Comparison of ENCODE assay signal across 24 mouse cellular contexts in genomic region chr8:47459216-47459749, GRCm38 (mm10). TPM values are rescaled to one million over a fixed set of nuclear protein-coding genes. Genes with fewer than 3 reads are reported as not detected.
DNase-seq lines count a peak whose midpoint lies in the region; ATAC-seq and TF ChIP-seq lines count a peak whose summit lies in the region.
"Had no signal": no experiment of that assay in that cellular context is flagged by ENCODE, and none has a peak within 500 bp of the region (broad histone marks: within the 10 kb centered on the region; RNA-seq: fewer than 3 reads in every experiment).

No protein-coding gene starts in this region.

- H3K4me2 ChIP-seq in kidney, embryonic 15.5 days = no peak overlapping the region
- H3K4me2 ChIP-seq in lung, postnatal 0 days (replicated peaks; ENCODE audit: low read depth, low read length) = no peak overlapping the region
- H3K4me2 ChIP-seq in forebrain, embryonic 13.5 days = no peak overlapping the region
- H3K4me2 ChIP-seq: embryonic facial prominence, embryonic 13.5 days; heart, embryonic 11.5 days; intestine, embryonic 15.5 days; limb, embryonic 13.5 days; liver, embryonic 13.5 days; neural tube, embryonic 12.5 days had no signal

- ATAC-seq in kidney, embryonic 15.5 days (replicated peaks; ENCODE audit: low FRiP score) = no peak
- no peak for ATAC-seq in lung, postnatal 0 days
- no peak for ATAC-seq in forebrain, embryonic 13.5 days
- ATAC-seq: forebrain, embryonic 16.5 days; hindbrain, embryonic 16.5 days; intestine, embryonic 15.5 days had no signal

- 0 out of 2 replicates have a peak overlapping the region, but pooled peaks have one; percentile 13 for H3K27ac ChIP-seq in kidney, embryonic 15.5 days
- H3K27ac ChIP-seq in lung, postnatal 0 days (ENCODE audit: low read length) = no peak overlapping the region
- no peak overlapping the region for H3K27ac ChIP-seq in forebrain, embryonic 13.5 days
- H3K27ac ChIP-seq: embryonic facial prominence, embryonic 13.5 days; intestine, embryonic 15.5 days; limb, embryonic 13.5 days; liver, embryonic 13.5 days; neural tube, embryonic 12.5 days; stomach, postnatal 0 days had no signal

- 51% methylated on average over 6 of the region's 6 CpGs for WGBS in kidney, embryonic 15.5 days
- WGBS in lung, postnatal 0 days = 27% methylated on average over 6 of the region's 6 CpGs
- 89% methylated on average over 6 of the region's 6 CpGs for WGBS in forebrain, embryonic 13.5 days

- no peak for TF ChIP-seq POLR2A in brain, embryonic 14.5 days (IDR thresholded peaks at IDR 0.05; ENCODE audit: borderline replicate concordance, extremely low read depth, insufficient read depth, insufficient read length, poor library complexity, severe bottlenecking)

- peak; percentile 29 for TF ChIP-seq EP300 in lung, postnatal 0 days (IDR thresholded peaks at IDR 0.05)

- no peak overlapping the region for H3K9ac ChIP-seq in kidney, embryonic 15.5 days
- no peak overlapping the region for H3K9ac ChIP-seq in lung, postnatal 0 days (replicated peaks; ENCODE audit: low read depth)
- no peak overlapping the region for H3K9ac ChIP-seq in forebrain, embryonic 13.5 days
- H3K9ac ChIP-seq: embryonic facial prominence, embryonic 13.5 days; intestine, embryonic 15.5 days; limb, embryonic 13.5 days; liver, embryonic 13.5 days; neural tube, embryonic 12.5 days had no signal

- no peak for DNase-seq in kidney, adult 11 months
- peak; percentile 15 for DNase-seq in lung, postnatal 0 days (ENCODE audit: low spot score)
- DNase-seq in lung, adult 18-20 months = no peak
- peak; percentile 9 for DNase-seq in brain, embryonic 14.5 days (ENCODE audit: low read depth)
- no peak for DNase-seq in cerebellum, adult 9-11 months
- DNase-seq: cerebellum, adult 18-20 months; cerebellum, postnatal 25 days; gastrocnemius, postnatal 14 days; liver, embryonic 13.5 days; midbrain, embryonic 14.5 days; right cerebral cortex, postnatal 14 days; thymus, adult 2 months; thymus, postnatal 4 days had no signal

- H3K9me3 ChIP-seq in kidney, embryonic 15.5 days (replicated peaks) = 0 out of 2 replicates have a peak, but pooled peaks cover 8% of the 10 kb centered on the region
- no peaks in the 10 kb centered on the region for H3K9me3 ChIP-seq in lung, postnatal 0 days (ENCODE audit: low read length)
- H3K9me3 ChIP-seq in forebrain, embryonic 13.5 days (replicated peaks) = no peaks in the 10 kb centered on the region; the same call in 1 of the 2 replicates
- H3K9me3 ChIP-seq: intestine, embryonic 15.5 days; liver, embryonic 13.5 days had no signal

- H3K4me3 ChIP-seq in kidney, embryonic 15.5 days (replicated peaks) = no peak overlapping the region
- H3K4me3 ChIP-seq in lung, postnatal 0 days (ENCODE audit: low read depth, low read length) = no peak overlapping the region
- no peak overlapping the region for H3K4me3 ChIP-seq in forebrain, embryonic 13.5 days
- H3K4me3 ChIP-seq: embryonic facial prominence, embryonic 13.5 days; intestine, embryonic 15.5 days; limb, embryonic 13.5 days; liver, embryonic 13.5 days; megakaryocyte, embryonic 14.5 days; neural tube, embryonic 12.5 days had no signal

- H3K36me3 ChIP-seq in kidney, embryonic 15.5 days = no peaks in the 10 kb centered on the region
- no peaks in the 10 kb centered on the region for H3K36me3 ChIP-seq in lung, postnatal 0 days (ENCODE audit: insufficient read depth, low read length)
- no peaks in the 10 kb centered on the region for H3K36me3 ChIP-seq in forebrain, embryonic 13.5 days (ENCODE audit: poor library complexity, severe bottlenecking)
- H3K36me3 ChIP-seq: embryonic facial prominence, embryonic 13.5 days; intestine, embryonic 15.5 days; limb, embryonic 13.5 days; liver, embryonic 13.5 days; neural tube, embryonic 12.5 days had no signal

- no peaks in the 10 kb centered on the region for H3K27me3 ChIP-seq in kidney, embryonic 15.5 days
- H3K27me3 ChIP-seq in lung, postnatal 0 days (replicated peaks; ENCODE audit: insufficient read depth, low read length) = no peaks in the 10 kb centered on the region
- H3K27me3 ChIP-seq in forebrain, embryonic 13.5 days = no peaks in the 10 kb centered on the region
- H3K27me3 ChIP-seq: embryonic facial prominence, embryonic 13.5 days; intestine, embryonic 15.5 days; limb, embryonic 13.5 days; liver, embryonic 13.5 days; megakaryocyte, embryonic 14.5 days; neural tube, embryonic 12.5 days had no signal

- TF ChIP-seq CTCF in lung, postnatal 0 days (IDR thresholded peaks at IDR 0.05) = no peak
- no peak for TF ChIP-seq CTCF in brain, embryonic 14.5 days (IDR thresholded peaks at IDR 0.05; ENCODE audit: borderline replicate concordance, extremely low read depth, insufficient read depth, insufficient read length)

- H3K4me1 ChIP-seq in kidney, embryonic 15.5 days = no peaks in the 10 kb centered on the region
- H3K4me1 ChIP-seq in lung, postnatal 0 days (ENCODE audit: insufficient read depth, low read depth, low read length) = no peaks in the 10 kb centered on the region
- no peaks in the 10 kb centered on the region for H3K4me1 ChIP-seq in forebrain, embryonic 13.5 days
- H3K4me1 ChIP-seq: embryonic facial prominence, embryonic 13.5 days; intestine, embryonic 15.5 days; limb, embryonic 13.5 days; liver, embryonic 13.5 days; megakaryocyte, embryonic 14.5 days; neural tube, embryonic 12.5 days had no signal

RNA-seq across cellular contexts. Expression of gene Stox2, which starts 13.1 kb away (rescaled TPM):
- 12.3 and 13.8 TPM in 2 replicates for polyA plus RNA-seq in kidney, embryonic 15.5 days (2015; fragmentation: Nextera tagmentation; extraction: Ambion mirVana)
- 5.8 and 7.4 TPM in 2 replicates for polyA plus RNA-seq in lung, postnatal 0 days (2015; fragmentation: Nextera tagmentation; extraction: Ambion mirVana)
- 23.8 and 44.9 TPM in 2 replicates for polyA plus RNA-seq in brain, embryonic 14.5 days (2012; rRNA removed)
- polyA plus RNA-seq in forebrain, embryonic 13.5 days (2015; fragmentation: Nextera tagmentation; extraction: Ambion mirVana) = 46.7 and 47.0 TPM in 2 replicates

Comparison
In these comparisons a context has a peak if more than half of its experiments do, and no peak if none do; other contexts are left out.
1. DNase-seq: peak in lung, postnatal 0 days (single experiment) and brain, embryonic 14.5 days (single experiment); none in kidney, adult 11 months (single experiment), lung, adult 18-20 months (0 of 2) and cerebellum, adult 9-11 months (single experiment).